In the genomic region with DNA sequence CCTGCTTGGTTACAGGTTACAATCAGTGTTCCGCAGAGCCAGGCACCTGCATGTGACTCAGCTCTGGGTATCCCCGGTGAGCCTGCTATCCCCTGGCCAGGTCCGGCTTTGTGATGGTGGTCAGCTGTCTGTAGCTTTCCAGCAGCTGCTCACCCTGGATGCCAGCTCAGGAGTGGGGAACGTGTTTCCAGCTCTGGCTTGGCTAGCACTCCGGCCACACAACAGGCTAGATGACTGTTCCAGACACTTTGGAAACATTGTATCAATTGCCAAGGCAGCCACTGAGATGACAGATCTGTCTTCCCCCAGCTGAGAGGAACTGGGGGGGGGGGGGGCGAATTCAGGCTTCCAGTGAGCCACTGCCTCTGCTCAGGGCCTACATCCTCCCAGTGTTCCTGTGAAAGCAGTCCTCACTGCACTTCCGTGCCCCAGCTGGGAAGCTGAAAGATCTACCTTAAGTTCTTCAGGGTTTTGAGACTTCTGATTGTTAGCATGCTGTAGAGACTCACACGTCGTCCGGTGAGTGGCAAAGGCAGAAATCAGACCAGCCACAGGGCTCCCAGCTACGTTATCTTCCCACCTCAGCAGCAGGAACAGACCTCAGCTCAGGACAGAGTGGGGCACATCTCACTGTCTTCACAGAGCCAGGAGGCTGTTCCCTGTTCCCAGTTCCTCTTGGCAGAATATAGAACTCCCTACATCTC, we compare ENCODE assay signal across 9 mouse cellular contexts.
A peak's percentile ranks its signal among the peaks of the same experiment; 100 is the strongest.
DNase-seq lines count a peak whose midpoint lies in the region; ATAC-seq and TF ChIP-seq lines count a peak whose summit lies in the region.
"Had no signal": no experiment of that assay in that cellular context is flagged by ENCODE, and none has a peak within 500 bp of the region (broad histone marks: within the 10 kb centered on the region; RNA-seq: fewer than 3 reads in every experiment).

No protein-coding gene starts in this region.

- H3K27ac ChIP-seq in midbrain, embryonic 10.5 days (replicated peaks): peak overlapping the region; percentile 28; the same call in 1 of the 2 replicates
- H3K27ac ChIP-seq in midbrain, embryonic 14.5 days (replicated peaks; ENCODE audit: low read depth, low read length): no peak overlapping the region
- 0 out of 2 replicates have a peak overlapping the region, but pooled peaks have one; percentile 40 for H3K27ac ChIP-seq in hindbrain, embryonic 16.5 days (ENCODE audit: low read depth, low read length)
- H3K27ac ChIP-seq: embryonic facial prominence, embryonic 15.5 days had no signal

- no peak overlapping the region for H3K4me2 ChIP-seq in midbrain, embryonic 14.5 days (ENCODE audit: low read length)
- H3K4me2 ChIP-seq in hindbrain, embryonic 16.5 days (ENCODE audit: low read length): no peak overlapping the region
- H3K4me2 ChIP-seq in myocyte (ENCODE audit: low read depth): no peak overlapping the region
- H3K4me2 ChIP-seq: embryonic facial prominence, embryonic 15.5 days had no signal

- no peak overlapping the region for H3K9ac ChIP-seq in midbrain, embryonic 14.5 days (replicated peaks; ENCODE audit: low read length)
- no peak overlapping the region for H3K9ac ChIP-seq in hindbrain, embryonic 16.5 days (ENCODE audit: low read depth, low read length)
- H3K9ac ChIP-seq: embryonic facial prominence, embryonic 15.5 days had no signal

- no peak overlapping the region for H3ac ChIP-seq in myocyte (ENCODE audit: control insufficient read depth, insufficient read length)

- peaks cover 36% of the 10 kb centered on the region for H3K4me1 ChIP-seq in midbrain, embryonic 10.5 days
- peaks cover 42% of the 10 kb centered on the region for H3K4me1 ChIP-seq in midbrain, embryonic 14.5 days (ENCODE audit: control insufficient read depth, insufficient read depth, low read length)
- peaks cover 48% of the 10 kb centered on the region for H3K4me1 ChIP-seq in hindbrain, embryonic 16.5 days (ENCODE audit: control insufficient read depth, insufficient read depth, low read depth, low read length)

- TF ChIP-seq POLR2A in myocyte (IDR thresholded peaks at IDR 0.05; ENCODE audit: insufficient read length, low read depth): no peak

- no peaks in the 10 kb centered on the region for H3K79me2 ChIP-seq in myocyte (ENCODE audit: control insufficient read depth, insufficient read depth)

- no peak for DNase-seq in midbrain, embryonic 10.5 days (ENCODE audit: low spot score)
- DNase-seq in midbrain, embryonic 14.5 days: no peak
- DNase-seq in gastrocnemius, adult 8-10 months (ENCODE audit: low spot score in 2 of 2): peak; percentile 24 to 65
- no peak for DNase-seq in frontal cortex, postnatal 25 days (ENCODE audit: low spot score in 2 of 2)
- no peak for DNase-seq in kidney, postnatal 25 days
- DNase-seq in right cerebral cortex, postnatal 25 days: no peak

- WGBS in midbrain, embryonic 10.5 days: 82% methylated on average over 11 of the region's 11 CpGs
- 80% methylated on average over 10 of the region's 11 CpGs for WGBS in midbrain, embryonic 14.5 days
- 63% methylated on average over 11 of the region's 11 CpGs for WGBS in hindbrain, embryonic 16.5 days

- no peaks in the 10 kb centered on the region for H3K27me3 ChIP-seq in midbrain, embryonic 10.5 days (ENCODE audit: low read depth, poor library complexity, severe bottlenecking)
- H3K27me3 ChIP-seq in midbrain, embryonic 14.5 days (ENCODE audit: control insufficient read depth, insufficient read depth, low read length): no peaks in the 10 kb centered on the region
- H3K27me3 ChIP-seq in hindbrain, embryonic 16.5 days (replicated peaks; ENCODE audit: control insufficient read depth, insufficient read depth, low read length): no peaks in the 10 kb centered on the region
- no peaks in the 10 kb centered on the region for H3K27me3 ChIP-seq in myocyte (ENCODE audit: control insufficient read depth, insufficient read depth, insufficient read length)
- H3K27me3 ChIP-seq: embryonic facial prominence, embryonic 15.5 days had no signal

- ATAC-seq in midbrain, embryonic 14.5 days (ENCODE audit: low FRiP score, low TSS enrichment): no peak
- peak; percentile 29; the same call in 1 of the 2 replicates for ATAC-seq in hindbrain, embryonic 16.5 days

- H3K4me3 ChIP-seq in midbrain, embryonic 10.5 days: no peak overlapping the region
- no peak overlapping the region for H3K4me3 ChIP-seq in midbrain, embryonic 14.5 days (replicated peaks; ENCODE audit: low read depth, low read length)
- no peak overlapping the region for H3K4me3 ChIP-seq in hindbrain, embryonic 16.5 days (ENCODE audit: low read length)
- no peak overlapping the region for H3K4me3 ChIP-seq in myocyte
- H3K4me3 ChIP-seq: embryonic facial prominence, embryonic 15.5 days had no signal

- H3K36me3 ChIP-seq in midbrain, embryonic 10.5 days: peaks cover 15% of the 10 kb centered on the region
- H3K36me3 ChIP-seq in midbrain, embryonic 14.5 days (ENCODE audit: control insufficient read depth, insufficient read depth, low read length): peaks cover 8% of the 10 kb centered on the region
- 0 out of 2 replicates have a peak, but pooled peaks cover 1% of the 10 kb centered on the region for H3K36me3 ChIP-seq in hindbrain, embryonic 16.5 days (ENCODE audit: control insufficient read depth, insufficient read depth, low read length)
- H3K36me3 ChIP-seq in myocyte (ENCODE audit: control insufficient read depth, insufficient read depth): peaks cover 3% of the 10 kb centered on the region

- no peaks in the 10 kb centered on the region for H3K9me3 ChIP-seq in midbrain, embryonic 10.5 days (replicated peaks)
- no peaks in the 10 kb centered on the region for H3K9me3 ChIP-seq in midbrain, embryonic 14.5 days (ENCODE audit: control insufficient read depth, low read length)
- no peaks in the 10 kb centered on the region for H3K9me3 ChIP-seq in hindbrain, embryonic 16.5 days (ENCODE audit: control insufficient read depth, low read length)
- H3K9me3 ChIP-seq: embryonic facial prominence, embryonic 15.5 days had no signal

TF ChIP-seq in myocyte, 11 proteins besides CTCF, POLR2A, EP300 and RAD21:
- TF ChIP-seq E2F4 (IDR thresholded peaks at IDR 0.05; ENCODE audit: insufficient read depth) (no peak), SRF (IDR thresholded peaks at IDR 0.05; ENCODE audit: control insufficient read depth, insufficient read length, low read depth) (no peak), POLR2AphosphoS2 (IDR thresholded peaks at IDR 0.05; ENCODE audit: insufficient read length, low read depth) (no peak), MYOD1 (IDR thresholded peaks at IDR 0.05; ENCODE audit: control insufficient read depth in 1 of 3, insufficient read length in 2 of 3, low read depth in 2 of 3) (peak; percentile 67 to 97 (median 92)), MYOG (IDR thresholded peaks at IDR 0.05; ENCODE audit: control insufficient read depth in 1 of 3, insufficient read depth in 1 of 3, insufficient read length in 2 of 3, low read depth in 2 of 3) (peak; percentile 80 to 94 (median 82)), MAX (IDR thresholded peaks at IDR 0.05; ENCODE audit: low read depth) (no peak), TCF12 (IDR thresholded peaks at IDR 0.05; ENCODE audit: insufficient read depth, poor library complexity, severe bottlenecking) (peak; percentile 55), TCF3 (IDR thresholded peaks at IDR 0.05; ENCODE audit: insufficient read length, low read depth) (peak; percentile 63)

Comparison
In these comparisons a context has a peak if more than half of its experiments do, and no peak if none do; other contexts are left out.
1. DNase-seq: peak in gastrocnemius, adult 8-10 months (2 of 2); none in midbrain, embryonic 10.5 days (single experiment), midbrain, embryonic 14.5 days (single experiment), frontal cortex, postnatal 25 days (0 of 2), kidney, postnatal 25 days (0 of 2) and right cerebral cortex, postnatal 25 days (single experiment).